Mouse (Mus musculus): ENCODE data around the gene Tdp2.
"Not testable (repeated sequence)": the region's sequence is repeated elsewhere in the genome, so short reads cannot be mapped to it uniquely, and the experiment has no call there.

Gene Tdp2

DNA sequence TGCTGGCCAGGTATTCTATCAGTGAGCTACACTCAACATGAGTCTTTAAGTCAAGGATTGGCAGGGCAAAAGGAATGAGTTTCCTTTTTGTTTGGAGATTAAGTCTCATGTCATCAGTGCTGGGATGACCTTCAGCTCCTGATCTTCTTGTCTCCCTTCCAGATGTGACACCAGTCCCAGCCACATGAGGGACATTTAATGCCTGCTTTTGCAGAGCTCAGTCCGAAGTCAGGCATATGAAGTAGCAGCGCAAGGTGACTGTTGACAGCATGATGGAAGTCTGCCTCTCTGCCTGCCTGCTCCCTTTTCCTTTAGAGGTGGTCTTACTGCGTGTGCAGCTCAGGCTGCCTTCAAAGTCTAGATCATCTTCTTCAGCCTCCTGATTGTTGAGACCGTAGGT is 6.8 kb upstream of the Tdp2 start:
- DNase-seq (ENCODE audit: low spot score in 2 of 2), result no peak

DNA sequence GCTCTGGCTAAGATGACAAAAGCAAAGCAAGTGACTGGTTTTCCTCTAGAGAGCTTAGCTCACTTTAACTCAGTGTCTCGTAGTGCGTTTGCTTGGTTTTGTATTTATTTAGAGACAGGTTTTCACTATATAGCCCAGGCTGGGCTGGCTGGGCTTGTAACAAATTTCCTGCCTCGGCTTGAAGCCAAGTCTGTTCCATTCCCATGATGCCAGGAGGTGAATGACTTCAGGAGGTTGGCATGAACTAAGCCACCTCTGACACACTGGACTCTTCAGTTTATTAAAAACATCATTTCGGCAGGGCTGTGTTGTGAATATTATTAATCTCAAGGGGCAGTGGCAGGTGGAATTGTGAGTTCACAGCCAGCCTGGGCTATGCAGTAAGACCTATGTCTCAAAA is 5.9 kb upstream of the Tdp2 start:
- no peak for DNase-seq (ENCODE audit: low spot score in 2 of 2)

DNA sequence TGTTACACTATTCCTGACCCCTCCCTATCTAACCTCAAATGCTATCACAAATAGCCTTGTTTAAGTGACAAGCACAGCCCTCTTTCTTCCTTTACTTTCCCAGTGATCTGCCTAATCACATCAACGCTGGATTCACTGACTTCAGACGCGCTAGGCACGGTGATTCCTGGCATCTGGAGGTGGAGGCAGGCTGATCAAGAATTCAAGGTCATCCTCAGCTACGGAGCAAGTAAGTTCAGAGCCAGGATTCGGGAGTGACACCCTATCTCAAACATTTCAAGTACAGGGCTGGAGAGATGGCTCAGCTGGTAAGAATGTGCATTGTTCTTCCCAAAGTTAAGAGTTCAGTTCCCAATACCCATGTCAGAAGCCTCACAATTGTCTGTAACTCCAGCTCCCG is 5.4 kb upstream of the Tdp2 start:
- DNase-seq (ENCODE audit: low spot score in 2 of 2), result no peak

DNA sequence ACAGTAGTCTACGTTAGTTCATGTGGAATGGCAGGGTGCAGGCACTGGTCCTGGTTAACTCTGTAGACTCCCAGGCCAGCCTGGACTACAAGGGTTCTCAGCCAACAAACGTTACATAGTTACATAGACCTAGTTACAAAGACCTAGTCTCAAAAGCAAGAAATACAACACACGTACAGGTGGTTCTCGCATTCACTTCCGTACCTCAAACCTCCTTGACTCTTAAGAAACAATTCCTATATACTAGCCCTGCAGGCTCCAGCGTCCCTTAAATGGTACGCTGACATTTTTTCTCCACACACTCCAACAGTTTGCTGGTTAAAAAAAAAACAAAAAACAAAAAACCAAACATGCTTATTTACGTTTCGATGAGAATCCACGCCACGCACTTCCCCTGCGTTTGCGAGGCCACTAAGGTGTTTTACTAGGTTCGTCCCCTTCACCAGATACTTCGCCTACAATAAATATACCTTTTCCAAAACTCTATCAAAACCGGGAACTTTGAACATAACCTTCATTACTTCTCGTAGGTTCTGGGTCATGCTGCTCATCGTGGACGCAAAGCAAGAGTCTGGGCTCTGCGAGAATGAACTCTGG is 625 bp upstream of the Tdp2 start:
- DNase-seq (ENCODE audit: low spot score in 2 of 2), result no peak

DNA sequence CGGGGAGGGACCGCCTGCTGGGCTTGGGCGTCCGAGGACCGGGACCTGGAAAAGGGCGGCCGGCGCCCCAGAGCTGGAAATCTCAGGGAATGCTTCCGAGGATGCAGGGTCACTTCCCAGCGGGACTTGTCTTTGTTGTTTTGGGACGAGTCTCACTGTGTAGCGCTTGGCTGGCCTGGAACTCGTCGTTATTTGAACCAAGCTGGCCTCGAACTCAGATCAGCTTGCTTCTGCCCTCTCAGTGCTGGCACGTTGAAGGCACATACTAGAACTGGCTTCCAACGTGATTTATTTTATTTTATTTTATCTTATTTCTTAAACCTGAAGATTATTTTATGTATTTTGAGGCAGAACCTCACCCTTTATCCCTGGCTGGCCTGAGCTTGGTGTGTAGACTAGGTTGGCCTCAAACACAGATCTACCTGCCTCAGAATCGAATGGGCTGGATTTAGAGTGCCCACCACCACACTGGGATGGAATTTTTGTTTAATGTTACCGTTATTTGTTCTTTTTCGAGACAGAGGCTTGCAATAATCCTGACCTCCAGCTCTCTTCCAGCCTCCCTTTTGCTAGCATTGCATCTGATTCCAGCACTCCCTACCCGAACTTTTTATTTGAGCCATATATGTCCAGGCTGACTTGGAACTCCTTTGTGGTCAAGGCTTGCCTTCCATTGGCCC is 792 bp downstream of the Tdp2 start:
- no peak for DNase-seq (ENCODE audit: low spot score in 2 of 2)

DNA sequence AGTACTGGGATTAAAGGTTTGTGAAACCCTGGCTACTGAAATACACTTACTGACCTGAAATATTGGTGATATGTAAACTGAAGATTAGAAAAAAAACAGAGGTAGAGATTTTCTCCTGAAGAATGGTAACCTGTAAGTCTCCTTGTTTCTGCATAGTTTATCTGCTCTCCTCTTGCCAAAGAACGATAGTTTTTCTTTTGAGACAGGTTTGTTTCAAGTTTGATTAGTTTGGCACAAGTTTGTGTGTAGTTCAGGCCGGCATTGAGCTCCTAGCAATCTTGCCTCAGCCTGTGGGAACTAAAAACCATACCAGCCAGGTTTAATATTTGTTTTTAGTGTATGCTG is 1.3 kb downstream of the Tdp2 start:
- no peak for DNase-seq (ENCODE audit: low spot score in 2 of 2)

DNA sequence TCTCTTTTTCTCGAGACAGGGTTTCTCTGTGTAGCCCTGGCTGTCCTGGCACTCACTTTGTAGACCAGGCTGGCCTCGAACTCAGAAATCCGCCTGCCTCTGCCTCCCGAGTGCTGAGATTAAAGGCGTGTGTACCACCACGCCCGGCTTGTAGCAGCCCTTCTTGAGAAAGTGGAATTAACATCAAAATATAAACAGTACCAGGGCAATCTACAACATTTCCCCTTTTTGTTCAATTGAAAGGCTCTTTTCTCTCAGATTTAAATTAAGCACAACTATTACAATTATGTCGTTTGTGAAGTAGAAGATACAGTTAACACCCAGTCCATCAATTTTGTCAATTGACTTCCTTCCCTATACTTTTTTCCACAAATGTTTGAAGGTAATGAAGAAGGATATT is 6.3 kb downstream of the Tdp2 start:
- DNase-seq (ENCODE audit: low spot score in 2 of 2), result not testable (repeated sequence)

DNA sequence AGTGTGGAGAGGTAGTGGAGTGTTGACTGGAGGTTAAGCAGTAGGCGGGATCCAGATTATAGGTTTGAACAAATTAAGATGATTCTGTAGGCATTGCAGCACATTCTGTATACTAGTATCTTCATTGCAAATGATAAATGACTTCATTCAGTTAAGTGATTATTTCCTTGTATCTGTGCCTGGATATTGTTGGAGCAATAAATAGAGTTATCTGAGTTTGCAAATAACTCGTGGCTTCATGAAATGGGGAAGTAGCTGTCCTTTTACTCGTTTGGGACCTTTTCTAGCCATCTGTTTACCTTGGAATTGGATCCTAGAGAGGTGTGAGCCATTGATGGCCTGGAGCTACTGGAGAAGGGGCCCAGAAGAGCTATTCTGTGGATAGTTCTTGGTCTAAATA is 8.4 kb downstream of the Tdp2 start:
- DNase-seq (ENCODE audit: low spot score in 2 of 2), result no peak

DNA sequence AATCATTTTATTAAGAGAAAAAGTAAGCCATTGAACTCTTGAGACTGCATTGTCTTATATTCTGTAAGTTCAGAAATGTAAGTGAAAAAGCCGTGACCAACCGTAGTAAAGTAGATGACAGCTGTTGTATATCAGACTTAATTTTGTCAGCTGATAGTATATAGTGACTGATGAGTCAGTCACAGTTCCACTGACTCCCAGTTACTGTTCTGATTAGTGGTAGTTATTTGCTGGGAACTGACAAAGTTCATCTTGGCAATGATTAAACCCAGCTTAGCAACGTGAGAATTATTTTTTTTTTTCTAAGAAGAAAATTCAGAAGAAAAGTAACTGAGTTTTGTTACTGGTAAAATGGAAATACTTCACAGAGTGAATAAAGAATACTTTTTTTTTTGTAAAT is 10.2 kb downstream of the Tdp2 start:
- no peak for DNase-seq (ENCODE audit: low spot score in 2 of 2)

DNA sequence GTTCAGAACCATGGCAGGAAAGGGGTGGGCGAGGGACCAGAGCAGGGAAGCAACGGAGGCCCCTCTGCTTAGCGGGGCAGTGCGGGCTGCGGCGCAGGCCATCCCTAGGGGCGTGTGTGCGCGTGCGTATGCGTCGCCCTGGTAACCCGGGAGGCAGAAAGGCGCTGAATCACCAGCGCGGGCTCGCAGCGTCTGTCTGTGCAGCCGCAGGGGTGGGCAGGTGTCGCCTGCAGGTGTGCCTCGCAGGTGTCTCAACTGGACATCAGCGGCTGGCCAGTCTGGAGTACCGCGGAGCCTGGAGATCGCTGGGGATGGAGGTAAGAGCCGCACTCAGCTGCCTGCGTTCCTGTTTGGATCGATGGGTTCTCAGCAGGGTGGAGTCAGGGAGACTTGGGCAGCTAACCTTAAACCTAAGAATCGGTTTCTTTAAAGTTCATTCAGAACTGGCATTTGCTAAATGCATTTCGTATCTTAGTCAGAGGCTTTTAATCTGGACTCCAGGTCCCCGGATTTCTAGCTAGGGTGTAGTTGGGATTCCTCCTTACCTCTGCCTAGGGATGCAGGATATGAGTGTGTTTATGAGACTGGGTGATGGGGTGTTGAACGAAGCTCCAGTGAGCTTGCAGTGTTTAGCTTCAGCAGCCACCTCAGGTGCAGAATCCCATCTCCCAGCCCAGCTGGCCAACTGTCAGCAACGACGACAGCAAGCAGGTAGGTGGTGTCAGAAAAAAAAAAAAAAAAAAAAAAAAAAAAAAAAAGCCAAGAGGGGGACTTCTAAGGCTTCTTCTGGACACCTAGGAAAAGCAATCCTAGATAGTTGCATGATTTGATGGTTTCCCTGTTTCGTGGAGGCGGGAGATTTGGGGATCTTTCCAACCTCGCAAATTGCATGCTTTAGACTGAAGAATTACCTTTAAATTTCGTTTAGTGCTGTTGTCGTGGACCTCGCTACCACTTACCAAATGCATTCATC is 13.8 kb downstream of the Tdp2 start, which contains the start of gene D130043K22Rik:
Gene D130043K22Rik, plus strand, starts transcription at position 153 of the 973 bp plus-strand sequence.
- DNase-seq (ENCODE audit: low spot score in 2 of 2), result peak; percentile 38 to 62

DNA sequence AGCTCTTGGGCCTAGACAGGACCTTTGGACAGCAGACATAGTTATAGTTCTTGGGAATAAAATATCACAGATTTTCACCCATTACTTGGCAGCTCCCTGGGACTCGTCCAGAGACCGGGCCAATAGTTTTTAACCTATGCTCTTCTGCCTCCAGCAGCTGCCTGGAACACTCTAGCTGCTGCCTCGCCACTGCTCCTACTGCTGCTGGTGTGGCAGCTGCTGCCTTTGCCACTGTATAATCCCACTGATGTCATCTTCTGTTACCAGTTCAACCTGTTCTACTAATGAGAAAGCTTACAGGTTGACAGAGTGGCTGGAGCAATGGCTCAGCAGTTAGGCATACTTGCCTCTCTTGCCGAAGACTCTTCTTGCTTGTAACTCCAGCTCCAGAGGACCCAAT is 17.8 kb downstream of the Tdp2 start:
- no peak for DNase-seq (ENCODE audit: low spot score in 2 of 2)

DNA sequence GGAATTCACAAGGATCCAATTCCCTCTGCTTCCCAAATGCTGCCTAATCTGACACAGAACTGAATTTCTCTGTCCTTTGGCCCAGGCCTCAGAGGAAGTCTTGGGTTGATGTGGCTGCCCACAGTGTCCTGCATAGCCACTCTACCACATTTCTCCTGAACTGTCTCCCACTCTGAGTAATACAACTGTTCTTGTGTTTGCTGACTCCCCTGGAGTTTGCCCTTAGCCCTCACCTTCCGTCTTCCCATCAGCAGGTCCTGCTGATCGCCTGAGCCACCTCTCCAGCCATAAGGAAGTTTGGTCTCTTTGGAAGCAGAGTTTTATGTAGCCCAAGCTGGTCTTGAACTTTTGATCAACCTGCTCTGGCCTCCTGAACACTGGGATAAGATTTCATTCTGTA is 20.5 kb downstream of the Tdp2 start:
- no peak for DNase-seq (ENCODE audit: low spot score in 2 of 2)

DNA sequence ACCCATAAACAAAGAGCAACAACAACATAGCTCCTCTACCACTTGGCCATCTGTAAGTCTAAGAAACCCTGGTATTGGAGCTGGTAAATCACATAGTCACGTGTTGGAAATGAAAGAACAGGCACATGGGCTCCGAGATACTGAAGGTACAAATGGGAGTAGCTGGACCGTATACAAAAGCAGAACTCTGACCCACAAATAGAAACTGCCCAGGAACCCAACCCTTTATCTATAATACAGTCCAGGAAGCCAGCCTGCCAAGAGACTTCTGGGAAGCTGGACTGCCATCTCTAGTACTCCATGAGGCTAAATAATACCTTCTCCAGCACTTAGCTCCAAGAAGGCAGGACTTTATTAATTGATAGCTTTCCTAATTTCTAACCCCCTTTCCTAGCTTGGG is 21.1 kb downstream of the Tdp2 start:
- no peak for DNase-seq (ENCODE audit: low spot score in 2 of 2)

DNA sequence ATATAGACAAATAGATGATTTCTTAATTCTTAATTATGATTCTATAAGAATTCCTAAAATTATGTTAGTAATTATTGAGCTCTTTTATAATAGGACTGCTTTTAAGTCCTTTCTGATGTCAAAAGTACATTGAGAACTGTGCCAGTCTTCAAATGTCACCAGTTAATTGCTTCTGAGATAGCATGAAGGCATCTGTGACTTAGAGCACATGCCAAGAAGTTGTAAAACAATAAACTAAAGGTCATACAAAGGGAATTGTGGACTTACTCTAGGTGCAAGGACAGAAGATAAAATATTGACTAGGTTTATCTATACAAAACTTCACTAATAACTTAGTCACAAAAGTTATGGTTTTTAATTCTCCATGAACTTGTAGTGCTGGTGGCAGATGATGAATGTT is 27.6 kb downstream of the Tdp2 start:
- DNase-seq (ENCODE audit: low spot score in 2 of 2), result no peak

DNA sequence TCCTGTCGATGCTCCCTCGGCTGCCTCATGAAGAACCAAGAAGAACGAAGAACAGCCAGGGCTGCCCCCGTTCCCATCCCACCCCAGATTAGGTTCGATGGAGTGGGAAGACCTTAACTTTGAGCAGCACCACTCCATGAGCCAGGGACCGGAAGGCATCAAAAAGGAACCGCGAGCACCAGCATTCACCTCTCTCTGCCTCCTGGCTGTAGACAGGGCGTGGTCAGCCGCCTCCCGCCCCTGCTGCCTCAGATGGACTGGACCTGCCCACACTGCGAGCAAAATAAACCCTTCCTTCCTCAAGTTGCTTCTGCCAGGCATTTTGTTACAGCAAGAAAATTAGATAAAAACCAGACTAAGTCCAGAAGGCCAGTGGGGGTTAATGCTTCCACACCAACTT is 29.6 kb downstream of the Tdp2 start:
- DNase-seq (ENCODE audit: low spot score in 2 of 2), result no peak

DNA sequence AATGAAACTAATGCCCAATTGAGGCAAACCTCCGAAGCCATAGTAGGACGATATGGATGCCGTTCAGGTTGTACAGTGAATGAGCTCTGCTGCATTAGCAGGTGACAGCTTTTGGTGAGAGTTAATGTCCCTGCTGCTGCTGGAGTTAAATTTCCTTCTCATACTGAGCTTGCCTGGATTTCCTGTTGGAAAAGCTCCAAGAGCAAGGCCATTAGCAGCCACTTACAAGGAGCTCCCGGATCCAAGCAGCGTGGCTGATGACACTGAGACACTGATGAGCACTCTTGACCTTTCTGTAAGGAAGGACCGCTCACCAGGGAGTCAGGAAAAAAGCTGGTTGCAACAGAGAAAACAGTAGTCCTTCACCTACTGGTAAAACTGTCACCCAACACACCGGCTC is 30.5 kb downstream of the Tdp2 start:
- no peak for DNase-seq (ENCODE audit: low spot score in 2 of 2)

DNA sequence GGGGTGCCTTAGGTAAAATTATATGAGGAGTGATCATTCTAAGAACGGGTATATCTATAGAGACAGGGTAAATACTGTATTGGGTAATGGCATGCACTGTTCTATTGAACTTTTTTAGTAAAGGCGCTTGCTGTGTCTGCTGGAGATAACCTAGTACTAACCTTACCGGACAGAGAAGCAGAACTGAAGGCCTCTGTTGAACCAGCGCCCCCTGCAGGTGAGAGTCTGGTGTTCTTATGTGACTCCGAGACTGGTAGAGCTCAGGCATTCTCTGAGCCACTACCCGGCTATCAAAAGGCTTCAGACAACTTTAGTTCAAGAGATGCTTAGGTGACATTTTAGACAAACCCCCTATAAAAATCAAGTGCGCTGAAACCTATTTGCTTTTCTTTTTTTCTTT is 31.0 kb downstream of the Tdp2 start:
- peak in 1 of 2 experiments; percentile 21 for DNase-seq (ENCODE audit: low spot score in 2 of 2)

DNA sequence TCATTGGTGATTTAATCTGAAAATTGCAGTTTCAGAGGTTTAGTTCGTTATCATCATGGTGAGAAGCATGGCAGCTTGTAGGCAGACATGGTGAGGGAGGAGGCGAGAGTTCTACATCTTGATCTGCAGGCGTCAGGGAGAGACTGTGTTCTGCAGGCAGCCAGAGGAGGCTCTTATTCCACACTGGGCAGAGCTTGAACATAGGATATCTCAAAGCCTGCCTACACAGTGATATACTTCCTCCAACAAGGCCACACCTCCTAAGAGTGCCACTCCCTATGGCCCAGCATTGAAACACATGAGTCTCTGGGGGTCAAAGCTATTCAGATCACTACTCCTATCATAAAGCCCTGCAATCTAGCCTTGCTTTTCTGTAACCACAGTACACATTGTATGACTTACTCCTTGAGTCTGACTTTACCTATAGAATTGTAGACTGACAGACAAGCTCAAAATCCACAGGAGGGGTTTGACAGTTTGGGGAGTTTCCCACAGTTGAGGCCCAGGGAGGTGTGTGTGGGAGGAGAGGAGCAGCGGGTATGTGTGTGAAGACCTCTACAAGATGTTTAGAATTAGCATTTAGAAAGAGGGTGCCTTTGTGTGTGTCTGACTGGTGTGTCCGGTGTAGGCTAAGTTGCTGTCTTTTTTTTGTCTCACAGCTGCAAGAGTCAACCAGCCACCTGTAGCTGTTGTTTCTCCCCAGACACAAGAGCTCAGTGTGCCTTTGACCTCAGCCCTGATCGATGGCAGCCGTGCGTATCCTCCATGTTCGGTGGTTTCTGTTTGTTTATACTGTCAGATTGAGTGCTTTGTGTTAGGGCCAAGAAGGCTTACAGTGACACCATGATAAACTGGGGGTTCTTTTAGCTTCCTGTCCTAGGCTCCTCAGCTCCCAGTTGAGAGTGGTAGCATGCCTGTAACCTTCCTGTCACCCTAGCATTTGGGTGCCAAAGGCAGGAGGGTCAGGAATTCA is 35.2 kb downstream of the Tdp2 start:
- DNase-seq (ENCODE audit: low spot score in 2 of 2), result no peak

DNA sequence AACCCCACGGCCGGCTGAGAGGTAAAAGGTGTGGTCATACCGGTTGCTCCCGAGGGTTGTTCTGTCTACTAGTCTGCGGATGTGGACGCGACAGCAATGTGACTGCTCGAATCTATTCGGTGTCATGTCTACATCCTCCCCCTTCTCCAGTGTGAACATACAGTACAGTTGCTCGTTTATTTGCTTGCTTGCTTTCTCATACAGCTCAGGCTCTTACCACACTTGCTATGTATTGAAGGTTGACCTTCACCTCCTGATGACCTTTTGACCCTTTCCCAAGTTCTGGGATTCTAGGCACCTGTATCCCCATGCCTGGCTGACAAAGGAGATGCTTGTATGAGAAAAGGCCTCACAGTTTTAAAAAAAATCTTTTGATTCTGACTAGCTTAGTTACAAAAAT is 36.3 kb downstream of the Tdp2 start:
- DNase-seq (ENCODE audit: low spot score in 2 of 2), result no peak

DNA sequence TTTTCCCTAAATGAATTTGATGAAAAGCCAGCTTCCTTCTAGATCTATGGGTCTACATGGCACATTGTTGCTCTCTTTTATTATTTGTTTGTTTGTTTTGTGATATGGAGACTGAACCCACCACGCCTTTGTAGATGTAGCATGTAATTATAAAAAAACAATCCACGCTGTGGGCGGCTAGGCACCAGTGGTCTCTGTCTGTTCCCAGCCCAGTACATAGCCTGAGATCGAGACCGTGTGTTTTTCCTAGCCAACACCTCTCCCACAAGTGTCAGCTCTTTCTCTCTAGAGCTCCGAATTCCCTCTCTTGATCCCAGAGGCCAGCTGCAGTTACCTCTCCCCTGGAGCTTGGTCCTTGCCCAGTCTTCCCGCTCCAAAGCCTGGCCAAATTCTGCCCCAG is 36.8 kb downstream of the Tdp2 start:
- no peak for DNase-seq (ENCODE audit: low spot score in 2 of 2)

DNA sequence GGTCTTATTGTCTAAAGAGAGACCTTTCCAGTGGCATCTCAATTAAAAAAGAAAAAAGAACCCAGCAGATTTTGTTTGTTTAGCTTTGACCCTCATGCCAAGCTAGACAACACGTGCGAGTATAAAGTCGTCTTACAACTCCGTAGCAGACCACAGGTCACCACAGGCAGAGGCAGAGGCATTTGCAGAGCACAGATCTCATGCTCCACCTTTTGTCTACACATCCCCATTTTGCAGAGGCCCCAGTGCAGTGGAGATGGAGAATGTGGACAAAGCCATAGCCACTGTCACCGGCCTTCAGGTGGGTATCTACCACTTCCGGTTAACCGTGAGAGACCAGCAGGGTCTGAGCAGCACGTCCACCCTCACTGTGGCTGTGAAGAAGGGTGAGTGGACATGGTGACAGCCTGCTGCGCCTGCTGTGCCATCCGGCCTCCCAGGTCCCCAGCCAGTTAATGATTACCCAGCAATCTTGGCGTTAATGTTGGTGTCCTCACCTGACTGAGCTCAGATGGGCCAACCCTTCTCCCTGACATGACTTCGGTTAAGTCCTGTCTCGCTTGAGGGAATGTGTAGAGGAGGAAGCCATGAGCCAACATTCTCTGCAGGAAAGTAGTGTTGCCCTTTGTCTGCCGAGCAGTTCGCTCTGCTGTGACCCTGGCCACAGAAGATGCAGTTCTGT is 48.0 kb downstream of the Tdp2 start:
- no peak for DNase-seq (ENCODE audit: low spot score in 2 of 2)

Data from frontal cortex, postnatal 14 days (tissue).